Comparison of ENCODE assay signal across 9 mouse cellular contexts in genomic region chr2:21142616-21143015, GRCm38 (mm10).
DNase-seq lines count a peak whose midpoint lies in the region; ATAC-seq lines count a peak whose summit lies in the region.
"Had no signal": no experiment of that assay in that cellular context is flagged by ENCODE, and none has a peak within 500 bp of the region (broad histone marks: within the 10 kb centered on the region; RNA-seq: fewer than 3 reads in every experiment).

No protein-coding gene starts in this region.

- WGBS in kidney, embryonic 16.5 days = 12% methylated on average over 2 of the region's 2 CpGs
- 22% methylated on average over 2 of the region's 2 CpGs for WGBS in embryonic facial prominence, embryonic 15.5 days
- WGBS in hindbrain, embryonic 16.5 days = 7% methylated on average over 2 of the region's 2 CpGs
- WGBS in midbrain, embryonic 11.5 days = 28% methylated on average over 2 of the region's 2 CpGs

- H3K4me1 ChIP-seq in kidney, embryonic 16.5 days (ENCODE audit: insufficient read depth, low read length) = peaks cover 4% of the 10 kb centered on the region; the same call in 1 of the 2 replicates
- peaks cover 9% of the 10 kb centered on the region; the same call in 1 of the 2 replicates for H3K4me1 ChIP-seq in embryonic facial prominence, embryonic 15.5 days
- H3K4me1 ChIP-seq in hindbrain, embryonic 16.5 days (ENCODE audit: control insufficient read depth, insufficient read depth, low read depth, low read length) = peaks cover 11% of the 10 kb centered on the region
- H3K4me1 ChIP-seq in midbrain, embryonic 11.5 days (ENCODE audit: control insufficient read depth, insufficient read depth, low read length) = peaks cover 8% of the 10 kb centered on the region

- H3K27ac ChIP-seq in kidney, embryonic 16.5 days (ENCODE audit: low read length) = no peak overlapping the region
- H3K27ac ChIP-seq in embryonic facial prominence, embryonic 15.5 days (replicated peaks) = no peak overlapping the region
- H3K27ac ChIP-seq in hindbrain, embryonic 16.5 days (ENCODE audit: low read depth, low read length) = peak overlapping the region; percentile 95
- H3K27ac ChIP-seq in midbrain, embryonic 11.5 days (ENCODE audit: low read depth, low read length) = peak overlapping the region; percentile 88

- no peak for DNase-seq in kidney, adult 9 months
- peak; percentile 88 for DNase-seq in midbrain, embryonic 11.5 days (ENCODE audit: low spot score, missing footprints)
- no peak for DNase-seq in urinary bladder, postnatal 4 days (ENCODE audit: low spot score in 2 of 2)
- DNase-seq in natural killer cell, adult 2 months (ENCODE audit: low spot score in 2 of 2) = no peak
- no peak for DNase-seq in cerebellum, adult 18-20 months

- no peaks in the 10 kb centered on the region for H3K36me3 ChIP-seq in kidney, embryonic 16.5 days (ENCODE audit: insufficient read depth, low read length)
- no peaks in the 10 kb centered on the region for H3K36me3 ChIP-seq in embryonic facial prominence, embryonic 15.5 days
- H3K36me3 ChIP-seq in hindbrain, embryonic 16.5 days (ENCODE audit: control insufficient read depth, insufficient read depth, low read length) = no peaks in the 10 kb centered on the region
- no peaks in the 10 kb centered on the region for H3K36me3 ChIP-seq in midbrain, embryonic 11.5 days (ENCODE audit: control insufficient read depth, insufficient read depth, low read length)
- H3K36me3 ChIP-seq: G1E had no signal

- ATAC-seq in kidney, embryonic 16.5 days (ENCODE audit: low FRiP score, low TSS enrichment) = no peak; the same call in 1 of the 2 replicates
- ATAC-seq in embryonic facial prominence, embryonic 15.5 days (ENCODE audit: insufficient number of reproducible peaks, low FRiP score, low TSS enrichment, low read depth) = no peak
- peak; percentile 35 for ATAC-seq in hindbrain, embryonic 16.5 days
- peak; percentile 7; the same call in 1 of the 2 replicates for ATAC-seq in midbrain, embryonic 11.5 days (ENCODE audit: low FRiP score)

- H3K27me3 ChIP-seq in kidney, embryonic 16.5 days (ENCODE audit: insufficient read depth, low read length) = no peaks in the 10 kb centered on the region
- H3K27me3 ChIP-seq in embryonic facial prominence, embryonic 15.5 days = no peaks in the 10 kb centered on the region
- H3K27me3 ChIP-seq in hindbrain, embryonic 16.5 days (replicated peaks; ENCODE audit: control insufficient read depth, insufficient read depth, low read length) = no peaks in the 10 kb centered on the region
- H3K27me3 ChIP-seq in midbrain, embryonic 11.5 days (ENCODE audit: control insufficient read depth, insufficient read depth, low read length) = no peaks in the 10 kb centered on the region

- H3K4me3 ChIP-seq in kidney, embryonic 16.5 days (ENCODE audit: low read length) = peak overlapping the region; percentile 50
- peak overlapping the region; percentile 53 for H3K4me3 ChIP-seq in embryonic facial prominence, embryonic 15.5 days (replicated peaks)
- H3K4me3 ChIP-seq in hindbrain, embryonic 16.5 days (ENCODE audit: low read length) = peak overlapping the region; percentile 67
- peak overlapping the region; percentile 51 for H3K4me3 ChIP-seq in midbrain, embryonic 11.5 days (ENCODE audit: low read depth, low read length)

- H3K9ac ChIP-seq in kidney, embryonic 16.5 days (replicated peaks; ENCODE audit: low read length) = no peak overlapping the region; the same call in 1 of the 2 replicates
- H3K9ac ChIP-seq in embryonic facial prominence, embryonic 15.5 days = no peak overlapping the region
- peak overlapping the region; percentile 88 for H3K9ac ChIP-seq in hindbrain, embryonic 16.5 days (ENCODE audit: low read depth, low read length)
- H3K9ac ChIP-seq in midbrain, embryonic 11.5 days (ENCODE audit: low read length) = peak overlapping the region; percentile 88

- peaks cover 7% of the 10 kb centered on the region for H3K9me3 ChIP-seq in kidney, embryonic 16.5 days (ENCODE audit: low read length)
- no peaks in the 10 kb centered on the region for H3K9me3 ChIP-seq in embryonic facial prominence, embryonic 15.5 days (replicated peaks)
- no peaks in the 10 kb centered on the region; the same call in 1 of the 2 replicates for H3K9me3 ChIP-seq in hindbrain, embryonic 16.5 days (ENCODE audit: control insufficient read depth, low read length)
- peaks cover 9% of the 10 kb centered on the region; the same call in 1 of the 2 replicates for H3K9me3 ChIP-seq in midbrain, embryonic 11.5 days (ENCODE audit: control insufficient read depth, low read length)
- H3K9me3 ChIP-seq: G1E had no signal

- peak overlapping the region; percentile 91 for H3K4me2 ChIP-seq in kidney, embryonic 16.5 days (replicated peaks; ENCODE audit: low read depth, low read length)
- H3K4me2 ChIP-seq in embryonic facial prominence, embryonic 15.5 days (replicated peaks) = peak overlapping the region; percentile 99
- H3K4me2 ChIP-seq in hindbrain, embryonic 16.5 days (ENCODE audit: low read length) = peak overlapping the region; percentile 97
- peak overlapping the region; percentile 95 for H3K4me2 ChIP-seq in midbrain, embryonic 11.5 days

Comparison
In these comparisons a context has a peak if more than half of its experiments do, and no peak if none do; other contexts are left out.
1. ATAC-seq: peak in hindbrain, embryonic 16.5 days (single experiment) and midbrain, embryonic 11.5 days (single experiment); none in kidney, embryonic 16.5 days (single experiment) and embryonic facial prominence, embryonic 15.5 days (single experiment).
2. H3K27ac ChIP-seq: peak in hindbrain, embryonic 16.5 days (single experiment) and midbrain, embryonic 11.5 days (single experiment); none in kidney, embryonic 16.5 days (single experiment) and embryonic facial prominence, embryonic 15.5 days (single experiment).
3. H3K9ac ChIP-seq: peak in hindbrain, embryonic 16.5 days (single experiment) and midbrain, embryonic 11.5 days (single experiment); none in kidney, embryonic 16.5 days (single experiment) and embryonic facial prominence, embryonic 15.5 days (single experiment).
4. Peak in every context shown above with its lines, with median percentiles within 50 percentile points of each other: H3K4me2 ChIP-seq and H3K4me3 ChIP-seq.